Mouse (Mus musculus) liver, postnatal 0 days (tissue): ENCODE measurements around the gene Pparg.

Source experiments
- CTCF ChIP-seq: sonication (generic); IDR thresholded peaks from 2 replicates; pipeline ENCODE4 v1.5.1; 2016; ENCODE audit warnings: antibody characterized with exemption, low read depth
- EP300 ChIP-seq: IDR thresholded peaks from 2 replicates; pipeline ENCODE4 v1.6.1; 2016; ENCODE audit warnings: antibody characterized with exemption, low read depth, mild to moderate bottlenecking

DNA sequence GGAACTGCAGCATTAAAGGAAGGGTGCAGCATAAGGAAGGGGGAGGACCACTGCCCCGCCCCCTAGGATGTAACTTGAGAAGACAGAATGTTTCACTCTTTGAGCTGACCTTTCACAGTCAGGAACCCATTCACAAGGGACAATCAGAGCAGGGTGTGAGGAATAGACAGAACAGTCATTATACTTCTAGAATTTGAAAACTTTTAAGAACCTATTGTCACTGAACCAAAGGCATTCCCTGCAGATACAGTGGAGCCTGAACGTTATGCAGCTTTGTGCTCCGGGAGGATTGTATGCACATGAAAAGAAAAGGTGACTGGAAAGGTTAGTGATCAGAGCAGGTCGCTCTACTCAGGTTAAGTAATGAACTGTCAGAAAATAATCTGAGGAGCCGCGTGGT lies 25.2 kb upstream of the Pparg start:
- TF ChIP-seq CTCF (no peak), EP300 (no peak)
